Mouse (Mus musculus): ENCODE results near the gene Bckdha.

Gene Bckdha

GRCm38 (mm10) chr7:25658657-25659472, at the start of gene Bckdha, which contains the start of gene Exosc5:
Gene Bckdha, minus strand, starts transcription at chr7:25658981.
Gene Exosc5, plus strand, starts transcription at chr7:25659164.
- DNase-seq (ENCODE audit: low spot score): peak; percentile 100

GRCm38 (mm10) chr7:25707581-25708292, 49.0 kb upstream of the Bckdha start:
- peak; percentile 72 for DNase-seq (ENCODE audit: low spot score)

- peak; percentile 49 for DNase-seq (ENCODE audit: low spot score)
Measured at GRCm38 (mm10) chr7:25706578-25707170, 47.9 kb upstream of the Bckdha start.

- peak; percentile 66 for DNase-seq (ENCODE audit: low spot score)
Measured at GRCm38 (mm10) chr7:25705801-25706251, 47.0 kb upstream of the Bckdha start.

- DNase-seq (ENCODE audit: low spot score): no peak
Measured at GRCm38 (mm10) chr7:25704716-25705364, 46.1 kb upstream of the Bckdha start.

GRCm38 (mm10) chr7:25703793-25704494, 45.2 kb upstream of the Bckdha start:
- DNase-seq (ENCODE audit: low spot score): no peak

- no peak for DNase-seq (ENCODE audit: low spot score)
Measured at GRCm38 (mm10) chr7:25702350-25702749, 43.6 kb upstream of the Bckdha start.

- DNase-seq (ENCODE audit: low spot score): no peak
Measured at GRCm38 (mm10) chr7:25700732-25701131, 42.0 kb upstream of the Bckdha start.

- DNase-seq (ENCODE audit: low spot score): no peak
Measured at GRCm38 (mm10) chr7:25699851-25700250, 41.1 kb upstream of the Bckdha start.

GRCm38 (mm10) chr7:25694104-25694503, 35.3 kb upstream of the Bckdha start:
- no peak for DNase-seq (ENCODE audit: low spot score)

GRCm38 (mm10) chr7:25690051-25690450, 31.3 kb upstream of the Bckdha start:
- no peak for DNase-seq (ENCODE audit: low spot score)

GRCm38 (mm10) chr7:25689603-25690021, 30.8 kb upstream of the Bckdha start:
- DNase-seq (ENCODE audit: low spot score): no peak

- peak; percentile 86 for DNase-seq (ENCODE audit: low spot score)
Measured at GRCm38 (mm10) chr7:25688810-25689586, 30.2 kb upstream of the Bckdha start.

GRCm38 (mm10) chr7:25687811-25688401, 29.1 kb upstream of the Bckdha start:
- DNase-seq (ENCODE audit: low spot score): peak; percentile 71

GRCm38 (mm10) chr7:25686680-25687531, 28.1 kb upstream of the Bckdha start, which contains the start of gene Tgfb1:
Gene Tgfb1, plus strand, starts transcription at chr7:25687002.
- DNase-seq (ENCODE audit: low spot score): peak; percentile 86

- DNase-seq (ENCODE audit: low spot score): no peak
Measured at GRCm38 (mm10) chr7:25685926-25686470, 27.2 kb upstream of the Bckdha start.

- no peak for DNase-seq (ENCODE audit: low spot score)
Measured at GRCm38 (mm10) chr7:25684659-25685058, 25.9 kb upstream of the Bckdha start.

GRCm38 (mm10) chr7:25683474-25684180, 24.8 kb upstream of the Bckdha start:
- peak; percentile 58 for DNase-seq (ENCODE audit: low spot score)
